Mouse (Mus musculus) E14TG2a.4 (cell line): ENCODE data around the gene Slc5a11.

Source experiments
- H3K27me3 ChIP-seq: 2 replicates; pipeline ENCODE4 v1.6.1; 2014; ENCODE audit warnings: low read length, control low read depth; ENCODE audit not compliant: insufficient read depth
- H3K36me3 ChIP-seq: 2 replicates; pipeline ENCODE4 v1.6.1; 2014; ENCODE audit warnings: low read length, control low read depth; ENCODE audit not compliant: insufficient read depth
- H3K4me1 ChIP-seq: replicated peaks from 2 replicates; pipeline ENCODE4 v1.6.1; 2014; ENCODE audit warnings: low read depth, low read length, control low read depth
- H3K4me3 ChIP-seq: replicated peaks from 2 replicates; pipeline ENCODE4 v1.5.1; 2014; ENCODE audit warnings: mild to moderate bottlenecking, low read length
- H3K9me3 ChIP-seq: 2 replicates; pipeline ENCODE4 v1.6.1; 2014; ENCODE audit warnings: low read length, control low read depth
- CTCF ChIP-seq: conservative IDR thresholded peaks from 2 replicates; pipeline ENCODE4 v1.5.1; 2014; ENCODE audit warnings: low read length
- NANOG ChIP-seq: IDR thresholded peaks from 2 replicates; pipeline ENCODE4 v1.6.1; 2014; ENCODE audit warnings: borderline replicate concordance, low read length, mixed read lengths
- POU5F1 ChIP-seq: IDR thresholded peaks from 2 replicates; pipeline ENCODE4 v1.6.1; 2014; ENCODE audit warnings: low read length, borderline replicate concordance

Gene Slc5a11

DNA sequence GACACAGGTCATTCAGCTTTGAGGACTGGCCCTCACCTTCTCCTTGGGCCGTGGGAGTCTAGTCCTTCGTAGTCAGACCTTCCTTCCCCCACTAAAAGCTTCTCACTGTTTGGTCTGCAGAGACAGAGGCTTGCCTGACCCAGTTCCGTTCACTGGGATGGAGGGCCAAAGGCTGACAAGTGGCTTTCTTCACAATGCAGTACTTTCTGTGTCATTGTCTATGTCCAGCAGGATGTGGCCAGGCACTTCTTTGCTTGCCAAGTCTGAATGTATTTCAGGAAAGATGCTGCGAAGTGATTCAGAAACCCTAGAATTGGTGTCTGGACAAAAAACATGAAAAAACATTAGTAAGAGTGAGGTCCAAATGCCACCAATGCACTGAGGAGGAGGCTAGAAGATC, 65.2 kb downstream of the Slc5a11 start:
- H3K4me1 ChIP-seq: peaks cover 13% of the 10 kb centered on the region
- H3K4me3 ChIP-seq: no peak overlapping the region
- TF ChIP-seq CTCF (no peak), NANOG (no peak), POU5F1 (no peak)
- no peaks in the 10 kb centered on the region for H3K27me3 ChIP-seq
- H3K9me3 ChIP-seq: no peaks in the 10 kb centered on the region
- H3K36me3 ChIP-seq: peaks cover 70% of the 10 kb centered on the region

DNA sequence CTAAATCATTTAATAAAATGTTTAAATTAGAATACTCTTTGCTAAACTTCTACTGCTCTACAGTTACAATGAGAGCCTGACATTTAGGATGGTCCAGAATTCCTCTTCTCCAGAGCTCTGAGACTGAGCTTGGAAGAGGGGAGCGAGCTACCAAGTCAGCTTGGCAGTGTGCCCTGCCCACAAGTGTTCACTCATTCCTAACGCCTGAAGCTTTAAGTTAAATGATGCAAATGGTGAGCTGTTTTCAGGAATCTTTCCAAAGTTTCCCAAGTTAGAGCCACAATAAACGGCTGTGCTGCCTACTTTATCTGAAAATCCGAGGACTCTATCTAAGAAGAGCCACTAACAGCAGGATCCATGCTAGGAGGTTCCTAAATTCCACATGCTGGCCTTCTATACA, 69.2 kb downstream of the Slc5a11 start:
- TF ChIP-seq CTCF (no peak), POU5F1 (no peak), NANOG (no peak)
- H3K9me3 ChIP-seq: no peaks in the 10 kb centered on the region
- H3K27me3 ChIP-seq: no peaks in the 10 kb centered on the region
- H3K36me3 ChIP-seq: peaks cover 89% of the 10 kb centered on the region
- H3K4me1 ChIP-seq: no peaks in the 10 kb centered on the region; the same call in 1 of the 2 replicates
- H3K4me3 ChIP-seq: no peak overlapping the region

DNA sequence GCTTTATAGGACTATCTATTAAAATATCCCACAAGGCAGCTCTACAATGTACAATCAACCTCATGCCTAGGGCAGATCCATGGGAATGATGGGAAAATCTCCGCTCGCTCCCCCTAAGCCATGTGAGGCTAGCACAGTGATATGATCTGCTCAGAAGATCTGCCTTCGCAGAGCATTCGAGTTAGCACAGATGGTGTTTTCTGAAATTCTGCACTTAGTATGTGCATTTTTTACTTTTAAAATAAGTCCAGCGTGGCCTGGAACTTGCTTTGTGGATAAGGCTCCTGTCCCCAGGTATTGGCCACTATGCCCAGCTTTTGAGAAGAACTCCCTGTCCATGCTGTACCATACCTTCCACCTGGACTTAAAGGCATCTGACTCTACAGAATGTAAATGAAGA, 71.3 kb downstream of the Slc5a11 start:
- H3K36me3 ChIP-seq: peaks cover 91% of the 10 kb centered on the region
- H3K4me1 ChIP-seq: no peaks in the 10 kb centered on the region; the same call in none of the 2 replicates
- no peaks in the 10 kb centered on the region for H3K9me3 ChIP-seq
- no peaks in the 10 kb centered on the region for H3K27me3 ChIP-seq
- TF ChIP-seq CTCF: no peak
- TF ChIP-seq NANOG: no peak
- TF ChIP-seq POU5F1: no peak
- no peak overlapping the region for H3K4me3 ChIP-seq

DNA sequence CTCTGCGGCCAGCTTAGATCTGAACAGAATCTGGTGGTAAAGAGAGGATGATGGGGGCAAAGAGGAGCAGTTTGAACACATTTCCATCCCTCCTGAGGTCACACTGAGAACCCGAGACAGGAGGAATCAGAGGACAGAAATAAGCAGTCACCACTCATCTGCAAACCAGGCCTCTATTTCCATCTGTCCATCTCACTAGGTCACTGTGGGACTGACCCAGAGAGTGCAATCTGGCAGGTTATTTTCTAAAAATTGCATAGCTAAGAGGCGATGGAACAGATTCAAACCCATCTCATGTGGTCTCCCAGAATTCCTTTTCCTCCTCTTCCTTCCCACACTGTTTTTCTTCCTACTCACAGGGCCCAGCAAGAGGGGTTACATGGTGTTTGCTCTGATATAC, 73.3 kb downstream of the Slc5a11 start:
- Histone ChIP-seq H3K36me3 (peaks cover 98% of the 10 kb centered on the region), H3K9me3 (no peaks in the 10 kb centered on the region), H3K27me3 (no peaks in the 10 kb centered on the region), H3K4me3 (no peak overlapping the region), H3K4me1 (no peaks in the 10 kb centered on the region; the same call in none of the 2 replicates)
- no peak for TF ChIP-seq NANOG
- TF ChIP-seq CTCF: no peak
- no peak for TF ChIP-seq POU5F1

DNA sequence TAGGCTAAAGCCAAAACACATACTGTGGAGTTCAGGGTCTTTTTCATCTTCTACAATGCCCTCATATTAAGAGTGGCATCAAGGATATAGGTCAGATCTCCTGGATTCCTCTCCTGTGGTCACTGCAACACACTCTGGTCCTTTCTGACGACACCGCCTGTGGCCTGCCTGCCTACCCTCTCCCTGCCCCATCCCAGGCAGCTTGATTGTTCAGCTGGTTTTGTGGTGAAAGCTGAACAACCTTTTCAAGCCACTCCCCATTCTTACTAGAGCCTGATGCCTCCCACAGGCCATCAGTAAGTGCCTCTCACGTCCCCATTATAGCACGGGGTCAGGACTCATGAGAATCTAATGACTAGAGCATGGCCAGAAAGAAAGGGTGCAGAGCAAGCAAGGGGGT, 74.6 kb downstream of the Slc5a11 start:
- TF ChIP-seq CTCF (no peak), POU5F1 (no peak)
- H3K4me3 ChIP-seq: no peak overlapping the region
- no peaks in the 10 kb centered on the region for H3K9me3 ChIP-seq
- peaks cover 98% of the 10 kb centered on the region for H3K36me3 ChIP-seq
- peaks cover 2% of the 10 kb centered on the region for H3K4me1 ChIP-seq
- H3K27me3 ChIP-seq: no peaks in the 10 kb centered on the region

DNA sequence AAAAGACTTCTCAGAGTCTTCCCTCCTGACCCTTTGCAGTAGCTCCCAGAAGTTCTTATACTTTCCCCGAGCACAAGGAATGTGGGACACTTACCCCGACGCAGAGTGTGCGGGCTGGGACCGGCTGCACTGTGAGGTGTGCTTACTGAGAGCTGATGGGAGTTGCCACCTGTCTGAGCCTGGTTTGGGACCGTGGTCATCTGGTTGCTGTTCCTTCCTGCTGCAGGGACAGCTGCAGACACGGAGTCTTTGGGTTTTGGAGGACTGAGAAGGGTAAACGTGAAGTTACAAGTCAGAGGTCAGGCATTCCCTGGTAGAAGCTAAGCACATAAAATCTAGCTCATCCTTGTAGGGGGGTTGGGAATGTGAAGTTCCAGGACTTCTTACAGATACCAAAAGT, 77.4 kb downstream of the Slc5a11 start:
- Histone ChIP-seq H3K4me1 (peaks cover 10% of the 10 kb centered on the region), H3K4me3 (no peak overlapping the region), H3K9me3 (no peaks in the 10 kb centered on the region), H3K27me3 (no peaks in the 10 kb centered on the region), H3K36me3 (peaks cover 98% of the 10 kb centered on the region)
- no peak for TF ChIP-seq CTCF

DNA sequence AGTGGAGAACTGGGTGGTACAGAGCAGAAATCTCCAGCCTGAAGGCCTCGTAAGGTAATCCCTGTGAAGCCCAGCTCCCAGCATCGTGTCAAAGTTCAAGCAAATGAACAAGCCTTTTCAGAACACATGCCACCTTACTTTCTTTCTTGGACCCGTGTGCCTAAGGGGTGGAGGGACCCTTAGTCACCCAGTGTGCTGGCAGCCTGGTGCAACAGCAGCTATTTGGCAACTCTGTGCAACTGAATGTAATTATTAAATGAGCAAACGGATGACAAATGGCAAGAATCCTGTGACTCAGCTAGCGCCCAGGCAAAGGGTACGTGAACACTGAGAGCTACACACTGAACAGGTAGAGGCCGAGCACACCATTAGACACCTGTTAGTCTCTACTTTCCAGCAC, 79.3 kb downstream of the Slc5a11 start:
- peaks cover 10% of the 10 kb centered on the region for H3K4me1 ChIP-seq

DNA sequence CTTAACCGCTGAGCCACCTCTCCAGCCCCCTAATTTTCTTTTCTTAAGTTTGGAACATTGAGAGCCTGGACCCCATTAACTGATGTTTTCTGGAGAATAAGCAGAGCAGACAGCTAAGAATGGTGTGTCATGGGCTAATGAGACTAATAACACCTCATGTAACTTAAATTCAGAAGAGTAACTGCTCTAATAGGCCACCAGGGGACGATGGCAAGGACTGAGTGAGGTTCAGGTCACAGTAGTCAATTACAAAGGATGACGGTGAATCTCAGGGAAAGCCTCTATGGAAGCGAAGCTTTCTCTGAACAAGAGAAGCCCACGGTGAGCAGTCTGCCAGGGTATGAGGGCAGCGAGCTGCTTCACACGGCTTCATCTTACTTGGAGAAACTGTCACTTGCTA, 80.8 kb downstream of the Slc5a11 start:
- Histone ChIP-seq H3K4me3 (no peak overlapping the region), H3K36me3 (peaks cover 98% of the 10 kb centered on the region), H3K4me1 (peaks cover 10% of the 10 kb centered on the region), H3K27me3 (no peaks in the 10 kb centered on the region), H3K9me3 (no peaks in the 10 kb centered on the region)
- TF ChIP-seq NANOG (no peak), POU5F1 (no peak), CTCF (peak; percentile 29)

More for the DNA sequence above, 79.3 kb downstream of the Slc5a11 start:
- H3K9me3 ChIP-seq: no peaks in the 10 kb centered on the region
- no peak for TF ChIP-seq POU5F1
- no peak for TF ChIP-seq NANOG
- peaks cover 98% of the 10 kb centered on the region for H3K36me3 ChIP-seq
- no peaks in the 10 kb centered on the region for H3K27me3 ChIP-seq
- no peak overlapping the region for H3K4me3 ChIP-seq

DNA sequence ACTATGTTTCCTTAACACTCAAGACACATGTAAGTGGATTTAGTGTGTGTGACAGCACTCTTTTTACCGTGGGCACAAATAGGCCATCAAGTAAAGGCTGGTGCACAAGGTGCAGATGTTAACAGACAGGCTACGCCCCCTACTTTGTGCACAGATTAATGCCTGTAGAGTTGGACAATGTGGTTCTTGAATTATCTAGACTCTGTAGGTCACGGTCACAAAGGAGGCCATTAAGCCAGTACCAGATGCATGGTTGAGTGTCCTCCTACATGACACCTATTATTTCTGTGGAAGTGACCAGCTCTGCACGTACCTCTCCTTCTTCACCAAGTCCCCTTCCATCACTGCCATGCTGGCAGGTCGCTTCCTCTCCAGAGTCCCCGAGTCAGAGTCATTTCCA, 81.5 kb downstream of the Slc5a11 start:
- H3K36me3 ChIP-seq: peaks cover 93% of the 10 kb centered on the region
- no peaks in the 10 kb centered on the region for H3K9me3 ChIP-seq
- H3K4me1 ChIP-seq: peaks cover 10% of the 10 kb centered on the region
- H3K27me3 ChIP-seq: no peaks in the 10 kb centered on the region
- peak; percentile 53; the same call in 1 of the 2 replicates for TF ChIP-seq NANOG
- no peak for TF ChIP-seq CTCF
- no peak overlapping the region for H3K4me3 ChIP-seq
